Comparison of ENCODE assay signal across 8 mouse cellular contexts in genomic region chr10:86301593-86302317, GRCm38 (mm10). TPM values are rescaled to one million over a fixed set of nuclear protein-coding genes. Genes with fewer than 3 reads are reported as not detected.
DNase-seq lines count a peak whose midpoint lies in the region; ATAC-seq and TF ChIP-seq lines count a peak whose summit lies in the region.

No protein-coding gene starts in this region.

- H3K9ac ChIP-seq in hindbrain, embryonic 11.5 days (ENCODE audit: low read depth, low read length), result peak overlapping the region; percentile 32
- no peak overlapping the region for H3K9ac ChIP-seq in liver, embryonic 16.5 days (ENCODE audit: low read depth, low read length)
- H3K9ac ChIP-seq in stomach, postnatal 0 days (ENCODE audit: low read length), result peak overlapping the region; percentile 81

- no peak for TF ChIP-seq EP300 in stomach, postnatal 0 days (optimal IDR thresholded peaks at IDR 0.05)

- peak overlapping the region; percentile 97 for H3K4me2 ChIP-seq in hindbrain, embryonic 11.5 days (replicated peaks; ENCODE audit: low read depth, low read length)
- peak overlapping the region; percentile 67; the same call in 1 of the 2 replicates for H3K4me2 ChIP-seq in liver, embryonic 16.5 days (ENCODE audit: low read depth, low read length)
- H3K4me2 ChIP-seq in stomach, postnatal 0 days (replicated peaks; ENCODE audit: low read depth), result peak overlapping the region; percentile 88

- no peak for DNase-seq in hindbrain, embryonic 11.5 days (ENCODE audit: low spot score)
- DNase-seq in stomach, postnatal 0 days (ENCODE audit: low spot score), result peak; percentile 30
- DNase-seq in ovary, postnatal 36 days (ENCODE audit: low spot score), result no peak
- no peak for DNase-seq in right cerebral cortex, postnatal 36 days (ENCODE audit: low spot score in 2 of 2)
- DNase-seq in gastrocnemius, postnatal 25 days, result no peak

- peaks cover 37% of the 10 kb centered on the region for H3K27me3 ChIP-seq in megakaryocyte, embryonic 14.5 days (replicated peaks)
- H3K27me3 ChIP-seq in hindbrain, embryonic 11.5 days (ENCODE audit: control insufficient read depth, insufficient read depth, low read length), result peaks cover 6% of the 10 kb centered on the region
- peaks cover 42% of the 10 kb centered on the region for H3K27me3 ChIP-seq in liver, embryonic 16.5 days (ENCODE audit: control insufficient read depth, insufficient read depth, low read depth, low read length)
- H3K27me3 ChIP-seq in stomach, postnatal 0 days (ENCODE audit: control insufficient read depth, insufficient read depth, low read length), result no peaks in the 10 kb centered on the region

- H3K27ac ChIP-seq in hindbrain, embryonic 11.5 days (ENCODE audit: low read depth, low read length), result no peak overlapping the region
- H3K27ac ChIP-seq in liver, embryonic 16.5 days (ENCODE audit: low read length), result no peak overlapping the region
- peak overlapping the region; percentile 86 for H3K27ac ChIP-seq in stomach, postnatal 0 days (replicated peaks)

- no peak for TF ChIP-seq CTCF in stomach, postnatal 0 days (IDR thresholded peaks at IDR 0.05; ENCODE audit: low read depth)

- H3K4me1 ChIP-seq in megakaryocyte, embryonic 14.5 days, result peaks cover 72% of the 10 kb centered on the region
- 0 out of 2 replicates have a peak, but pooled peaks cover 2% of the 10 kb centered on the region for H3K4me1 ChIP-seq in hindbrain, embryonic 11.5 days (replicated peaks; ENCODE audit: control insufficient read depth, insufficient read depth, low read length)
- H3K4me1 ChIP-seq in liver, embryonic 16.5 days (ENCODE audit: control insufficient read depth, low read depth, low read length), result peaks cover 8% of the 10 kb centered on the region
- no peaks in the 10 kb centered on the region for H3K4me1 ChIP-seq in stomach, postnatal 0 days (replicated peaks; ENCODE audit: control insufficient read depth, insufficient read depth)

- peak overlapping the region; percentile 95 for H3K4me3 ChIP-seq in megakaryocyte, embryonic 14.5 days (replicated peaks)
- H3K4me3 ChIP-seq in hindbrain, embryonic 11.5 days (ENCODE audit: low read depth, low read length), result peak overlapping the region; percentile 59
- H3K4me3 ChIP-seq in liver, embryonic 16.5 days (ENCODE audit: low read depth, low read length), result peak overlapping the region; percentile 52; the same call in 1 of the 2 replicates
- H3K4me3 ChIP-seq in stomach, postnatal 0 days (ENCODE audit: low read depth, low read length), result peak overlapping the region; percentile 73

- H3K9me3 ChIP-seq in megakaryocyte, embryonic 14.5 days, result no peaks in the 10 kb centered on the region
- H3K9me3 ChIP-seq in hindbrain, embryonic 11.5 days (ENCODE audit: control insufficient read depth, low read length), result no peaks in the 10 kb centered on the region
- H3K9me3 ChIP-seq in liver, embryonic 16.5 days (replicated peaks; ENCODE audit: control insufficient read depth, low read length), result no peaks in the 10 kb centered on the region
- H3K9me3 ChIP-seq in stomach, postnatal 0 days (ENCODE audit: control insufficient read depth, low read length), result no peaks in the 10 kb centered on the region

- WGBS in hindbrain, embryonic 11.5 days, result 19% methylated on average over 4 of the region's 4 CpGs
- WGBS in liver, embryonic 16.5 days (ENCODE audit: insufficient replicate concordance), result 26% methylated on average over 4 of the region's 4 CpGs
- 28% methylated on average over 4 of the region's 4 CpGs for WGBS in stomach, postnatal 0 days

- ATAC-seq in megakaryocyte, adult 5-6 weeks (ENCODE audit: poor library complexity, severe bottlenecking), result no peak
- ATAC-seq in hindbrain, embryonic 11.5 days (ENCODE audit: low FRiP score), result no peak
- no peak for ATAC-seq in liver, embryonic 16.5 days (ENCODE audit: low read depth)
- ATAC-seq in stomach, postnatal 0 days (ENCODE audit: low FRiP score, low TSS enrichment), result no peak

- H3K36me3 ChIP-seq in megakaryocyte, embryonic 14.5 days (replicated peaks; ENCODE audit: low read length), result peaks cover 13% of the 10 kb centered on the region
- no peaks in the 10 kb centered on the region for H3K36me3 ChIP-seq in hindbrain, embryonic 11.5 days (ENCODE audit: control insufficient read depth, insufficient read depth, low read length)
- H3K36me3 ChIP-seq in liver, embryonic 16.5 days (ENCODE audit: control insufficient read depth, insufficient read depth), result no peaks in the 10 kb centered on the region
- no peaks in the 10 kb centered on the region for H3K36me3 ChIP-seq in stomach, postnatal 0 days (ENCODE audit: control insufficient read depth, insufficient read depth, low read length)

RNA-seq across cellular contexts. Expression of gene Timp3, which starts 1.6 kb away (rescaled TPM):
- 18.9 and 27.4 TPM in 2 replicates for polyA plus RNA-seq in megakaryocyte, embryonic 14.5 days (2012; ENCODE audit: insufficient read depth, low replicate concordance)
- 0.04 TPM in 1 of 2 replicates, not detected in the other for total RNA-seq in megakaryocyte, adult 5-6 weeks (2015)
- total RNA-seq in megakaryocyte, adult 5-6 weeks (2017), result 0.08 and 0.44 TPM in 2 replicates
- polyA plus RNA-seq in hindbrain, embryonic 11.5 days (2014; fragmentation: Nextera tagmentation; extraction: Ambion mirVana), result 31.6 and 32.8 TPM in 2 replicates
- polyA plus RNA-seq in liver, embryonic 16.5 days (2015; fragmentation: Nextera tagmentation; extraction: Ambion mirVana), result 5.7 and 7.3 TPM in 2 replicates
- polyA plus RNA-seq in stomach, postnatal 0 days (2015; fragmentation: Nextera tagmentation; extraction: Ambion mirVana), result 33.0 and 33.9 TPM in 2 replicates
- total RNA-seq in gastrocnemius, postnatal 25 days (2021), result 10 to 100 TPM; 48.0 to 62.4 TPM
